Mouse (Mus musculus) embryonic fibroblast, embryonic 13.5 days (primary cell): ENCODE measurements around the gene Prkag1. TPM values are rescaled to one million over a fixed set of nuclear protein-coding genes. Genes with fewer than 3 reads are reported as not detected.

Experiments used
- H3K27ac ChIP-seq: 2 replicates; pipeline ENCODE4 v1.5.1; 2012; ENCODE audit warnings: low read length, control low read depth, inconsistent platforms; ENCODE audit not compliant: insufficient read depth
- H3K4me1 ChIP-seq: 2 replicates; pipeline ENCODE4 v1.6.1; 2011; ENCODE audit warnings: low read length; ENCODE audit not compliant: control insufficient read depth, insufficient read depth
- H3K4me3 ChIP-seq: 2 replicates; pipeline ENCODE4 v1.5.1; 2011; ENCODE audit warnings: mild to moderate bottlenecking, control low read depth, low read length; ENCODE audit not compliant: insufficient read depth
- CTCF ChIP-seq: IDR thresholded peaks from 2 replicates; pipeline ENCODE4 v1.5.1; 2011; ENCODE audit warnings: mild to moderate bottlenecking, control low read depth, low read length, moderate library complexity, borderline replicate concordance; ENCODE audit not compliant: insufficient read depth
- POLR2A ChIP-seq: IDR thresholded peaks from 2 replicates; pipeline ENCODE4 v1.6.1; 2011; ENCODE audit warnings: low read depth, mild to moderate bottlenecking, control low read depth, low read length, moderate library complexity
- polyA plus RNA-seq: library from polyadenylated mRNA; stranded (reverse); fragments of >200 nt; gene quantifications from 2 replicates; pipeline ENCODE4 v1.2.4, GENCODE M21; 2011; ENCODE audit warnings: low read depth; ENCODE audit not compliant: missing spikeins, insufficient read length

Prkag1 gene
- polyA plus RNA-seq, 1 experiment: 94.2 TPM

DNA sequence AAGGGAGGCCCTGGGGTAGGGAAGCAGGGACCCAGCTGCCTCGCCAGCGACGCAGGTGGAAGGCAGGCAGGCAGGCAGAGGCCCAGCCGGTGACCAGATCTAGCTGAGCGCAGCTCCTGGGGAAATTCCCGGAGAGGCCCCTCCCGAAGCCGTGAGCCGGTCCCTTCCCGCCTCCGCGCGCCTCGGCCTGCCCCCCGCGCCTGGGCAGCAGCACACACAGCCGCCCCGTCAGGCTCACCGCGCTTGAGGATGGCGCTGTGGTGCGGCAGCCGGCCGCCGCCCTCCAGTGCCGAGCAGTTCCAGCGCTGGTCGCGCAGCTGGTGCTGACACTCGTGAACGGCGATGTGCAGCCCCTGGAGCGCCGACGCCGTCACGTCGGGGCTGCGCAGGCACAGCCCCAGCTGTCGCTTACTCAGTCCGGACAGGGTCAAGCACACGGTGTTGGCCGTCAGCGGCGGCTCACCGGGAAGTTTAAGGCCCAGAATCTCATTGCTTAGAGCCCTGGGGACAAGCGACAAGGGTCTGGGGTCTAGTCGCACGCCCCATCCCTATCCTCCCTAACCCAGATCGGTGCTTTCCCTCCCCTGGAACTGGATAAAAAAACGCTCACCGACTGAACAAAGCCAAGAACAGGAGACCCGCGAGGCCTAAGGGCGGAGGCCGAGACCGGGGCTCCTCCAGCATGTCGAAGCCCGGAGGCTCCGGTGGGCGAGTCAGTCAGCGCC, 54.9 kb downstream of the Prkag1 start:
- no peak overlapping the region for H3K27ac ChIP-seq
- H3K4me1 ChIP-seq: peaks cover 23% of the 10 kb centered on the region
- no peak for TF ChIP-seq POLR2A
- H3K4me3 ChIP-seq: peak overlapping the region; percentile 26; the same call in 1 of the 2 replicates

- no peak overlapping the region for H3K4me3 ChIP-seq
- no peak overlapping the region for H3K27ac ChIP-seq
- TF ChIP-seq POLR2A (no peak), CTCF (no peak)
- H3K4me1 ChIP-seq: peaks cover 17% of the 10 kb centered on the region
Observed at GRCm38 (mm10) chr15:98775533-98775932, 55.8 kb downstream of the Prkag1 start.

GRCm38 (mm10) chr15:98774096-98774495, 57.2 kb downstream of the Prkag1 start:
- H3K4me1 ChIP-seq: peaks cover 10% of the 10 kb centered on the region
- TF ChIP-seq POLR2A (no peak), CTCF (no peak)
- H3K4me3 ChIP-seq: no peak overlapping the region
- H3K27ac ChIP-seq: no peak overlapping the region

GRCm38 (mm10) chr15:98772511-98773211, 58.7 kb downstream of the Prkag1 start:
- Histone ChIP-seq H3K4me3 (no peak overlapping the region), H3K4me1 (peaks cover 10% of the 10 kb centered on the region; the same call in 1 of the 2 replicates), H3K27ac (no peak overlapping the region)
- TF ChIP-seq POLR2A (no peak), CTCF (no peak)

DNA sequence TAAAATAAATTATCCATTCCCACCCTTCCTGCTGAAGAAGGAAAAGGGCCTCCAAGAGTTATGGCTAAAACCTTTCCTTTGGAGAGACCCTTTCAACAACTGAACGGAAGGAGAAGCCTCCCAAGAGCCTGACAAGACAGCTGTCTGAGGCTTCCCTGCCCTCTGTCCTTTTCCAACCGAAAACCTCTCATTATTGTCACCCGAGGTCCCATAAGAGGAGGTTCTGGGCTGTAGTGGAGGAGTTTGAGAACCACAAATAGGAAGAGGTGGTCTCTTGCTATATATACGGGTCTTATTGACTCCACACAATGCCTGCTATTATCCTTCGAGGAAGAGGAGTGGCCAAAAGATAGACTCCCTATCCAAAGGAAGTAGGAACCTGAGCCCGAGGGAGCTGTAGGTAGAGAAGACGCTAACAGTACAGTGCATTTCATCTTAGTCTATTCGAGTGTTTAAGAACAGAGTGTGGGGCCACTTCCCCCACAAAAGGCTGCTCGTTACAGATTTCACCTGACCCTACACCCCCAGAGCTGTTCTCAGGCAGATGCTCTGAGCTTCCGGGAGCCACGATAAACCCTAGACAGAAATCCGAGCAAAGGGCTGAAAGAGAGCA, 59.4 kb downstream of the Prkag1 start:
- TF ChIP-seq POLR2A (no peak), CTCF (no peak)
- H3K27ac ChIP-seq: no peak overlapping the region
- H3K4me1 ChIP-seq: peaks cover 11% of the 10 kb centered on the region; the same call in 1 of the 2 replicates
- no peak overlapping the region for H3K4me3 ChIP-seq

- H3K4me3 ChIP-seq: no peak overlapping the region
- H3K4me1 ChIP-seq: peaks cover 8% of the 10 kb centered on the region; the same call in 1 of the 2 replicates
- TF ChIP-seq POLR2A: no peak
- no peak overlapping the region for H3K27ac ChIP-seq
Observed at GRCm38 (mm10) chr15:98768259-98768658, 63.1 kb downstream of the Prkag1 start.

DNA sequence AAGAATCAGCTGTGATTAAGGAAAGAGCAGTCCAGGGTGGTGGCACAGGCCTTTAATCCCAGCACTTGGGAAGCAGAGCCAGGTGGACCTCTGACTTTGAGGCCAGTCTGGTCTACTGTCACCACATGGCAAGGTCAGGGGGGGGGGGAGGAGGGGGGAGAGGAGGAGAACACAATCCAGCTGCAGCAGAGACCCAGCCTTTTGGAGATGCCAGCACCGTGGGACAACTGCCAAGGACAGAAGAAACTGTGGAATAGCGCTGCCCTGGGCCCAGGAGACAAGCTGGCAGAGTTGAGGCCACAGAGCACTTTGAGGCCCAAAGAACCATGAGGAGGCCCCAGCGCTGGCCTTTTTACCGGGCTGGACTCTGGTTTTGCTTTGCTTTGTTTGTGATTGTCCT, 65.4 kb downstream of the Prkag1 start:
- TF ChIP-seq POLR2A (no peak), CTCF (no peak)
- H3K4me3 ChIP-seq: no peak overlapping the region
- H3K27ac ChIP-seq: no peak overlapping the region
- H3K4me1 ChIP-seq: peaks cover 13% of the 10 kb centered on the region

Other genes with a start within 250 kb of the Prkag1 start
- 49.8 and 56.5 TPM in 2 replicates for gene Adcy6, start 221.4 kb downstream of the Prkag1 start, polyA plus RNA-seq
- gene Cacnb3, start 200.7 kb downstream of the Prkag1 start, polyA plus RNA-seq: 40.5 and 44.2 TPM in 2 replicates
- gene Ddx23, start 168.6 kb downstream of the Prkag1 start, polyA plus RNA-seq: 58.8 and 62.4 TPM in 2 replicates
- gene Rnd1, start 154.1 kb downstream of the Prkag1 start, polyA plus RNA-seq: 9.6 and 14.3 TPM in 2 replicates
- gene Ccdc65, start 123.3 kb downstream of the Prkag1 start, polyA plus RNA-seq: 2.7 and 3.2 TPM in 2 replicates
- 48.6 and 57.3 TPM in 2 replicates for gene Fkbp11, start 103.3 kb downstream of the Prkag1 start, polyA plus RNA-seq
- 91.3 and 112 TPM in 2 replicates for gene Arf3, start 68.3 kb downstream of the Prkag1 start, polyA plus RNA-seq
- 1.9 and 5.8 TPM in 2 replicates for gene Wnt10b, start 53.4 kb downstream of the Prkag1 start, polyA plus RNA-seq
- gene Wnt1, start 41.7 kb downstream of the Prkag1 start, polyA plus RNA-seq: not detected in 2 replicates
- not detected in 2 replicates for gene Ddn, start 22.0 kb downstream of the Prkag1 start, polyA plus RNA-seq
- gene Kmt2d, start 39.7 kb upstream of the Prkag1 start, polyA plus RNA-seq: 28.0 and 31.5 TPM in 2 replicates
- gene Rhebl1, start 63.0 kb upstream of the Prkag1 start, polyA plus RNA-seq: 6.0 and 7.8 TPM in 2 replicates
- gene Dhh, start 67.0 kb upstream of the Prkag1 start, polyA plus RNA-seq: 0.14 and 0.27 TPM in 2 replicates
- 11.3 and 14.7 TPM in 2 replicates for gene Lmbr1l, start 86.7 kb upstream of the Prkag1 start, polyA plus RNA-seq
- 3,138 and 3,689 TPM in 2 replicates for gene Tuba1b, start 103.0 kb upstream of the Prkag1 start, polyA plus RNA-seq
- 333 and 559 TPM in 2 replicates for gene Gm49450, start 122.0 kb upstream of the Prkag1 start, polyA plus RNA-seq
- gene Tuba1a, start 122.2 kb upstream of the Prkag1 start, polyA plus RNA-seq: 1,082 and 1,134 TPM in 2 replicates
- gene Tuba1c, start 198.4 kb upstream of the Prkag1 start, polyA plus RNA-seq: 171 and 395 TPM in 2 replicates
- gene Prph, start 223.7 kb upstream of the Prkag1 start, polyA plus RNA-seq: 0.60 TPM in 1 of 2 replicates, not detected in the other
- 12.2 and 19.9 TPM in 2 replicates for gene Troap, start 243.1 kb upstream of the Prkag1 start, polyA plus RNA-seq